8 mouse cellular contexts compared by ENCODE assay signal in the genomic region with DNA sequence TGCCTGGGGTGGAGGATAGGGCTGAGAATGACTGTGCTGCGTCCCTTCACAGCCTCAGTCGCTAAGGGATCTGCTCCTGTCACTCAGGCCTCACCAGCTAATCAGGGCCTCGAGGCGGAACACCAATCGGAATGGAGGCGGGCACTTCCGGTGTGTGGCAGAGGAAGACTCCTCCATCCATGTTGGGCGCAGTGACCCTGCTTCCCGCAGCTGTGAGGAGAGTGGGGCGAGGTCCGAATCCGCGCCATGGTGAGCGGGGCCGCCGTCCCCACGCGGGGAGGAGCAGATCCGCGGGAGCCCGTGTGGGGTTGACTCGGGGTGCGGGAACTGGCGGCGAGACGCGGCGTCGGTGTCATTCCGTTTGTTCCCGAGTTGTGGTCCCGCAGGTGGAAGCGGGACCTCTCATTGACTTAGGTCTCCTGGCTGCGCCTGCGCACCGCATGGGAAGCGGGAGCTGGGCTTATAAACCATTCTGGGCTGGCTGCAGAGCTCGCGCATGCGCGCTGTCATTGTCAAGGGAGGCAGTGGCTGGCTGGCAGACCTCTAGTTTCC. TPM values are rescaled to one million over a fixed set of nuclear protein-coding genes. Genes with fewer than 3 reads are reported as not detected.
DNase-seq lines count a peak whose midpoint lies in the region; ATAC-seq lines count a peak whose summit lies in the region.

A gene (plus strand): TSS at position 164 of the 552 bp plus-strand sequence.

- ATAC-seq in megakaryocyte progenitor cell, adult 5-6 weeks (replicated peaks; ENCODE audit: poor library complexity), result peak; percentile 100

- peak; percentile 94 for DNase-seq in adipocyte (ENCODE audit: low spot score)
- peak; percentile 94 for DNase-seq in embryo, embryonic 10 days (ENCODE audit: low spot score)
- peak; percentile 76 for DNase-seq in gastrocnemius, postnatal 10 days
- DNase-seq in induced T-regulatory cell, adult 2 months (ENCODE audit: low read depth), result peak; percentile 91
- peak; percentile 84 to 94 for DNase-seq in left cerebral cortex, adult 9 months (ENCODE audit: low spot score in 2 of 2)
- DNase-seq in right cerebral cortex, postnatal 14 days, result peak; percentile 86
- peak; percentile 74 to 85 for DNase-seq in urinary bladder, postnatal 36 days (ENCODE audit: low spot score in 2 of 2)

RNA-seq across cellular contexts. Expression of the gene that starts here (rescaled TPM):
- 1 to 10 TPM; 2.2 to 3.0 TPM for total RNA-seq in gastrocnemius, postnatal 10 days (2021)
- total RNA-seq in megakaryocyte progenitor cell, adult 5-6 weeks (2015), result 3.8 and 7.8 TPM in 2 replicates
- 4.8 and 5.2 TPM in 2 replicates for total RNA-seq in megakaryocyte progenitor cell, adult 5-6 weeks (2017)

Comparison
In these comparisons a context has a peak if more than half of its experiments do, and no peak if none do; other contexts are left out.
1. Peak in every context shown above with its lines: DNase-seq and ATAC-seq.